Mouse (Mus musculus) adrenal gland, postnatal 14 days (tissue): ENCODE measurements around the gene Nr2c2ap. TPM values are rescaled to one million over a fixed set of nuclear protein-coding genes. Genes with fewer than 3 reads are reported as not detected.

ENCODE experiments used
- DNase-seq: peaks from one replicate; pipeline ENCODE4 v3.0.0; 2021; ENCODE audit warnings: mixed read lengths
- microRNA-seq, 2 experiments: library from miRNA; unstranded; fragments of <30 nt; microRNA quantifications; one replicate each; pipeline ENCODE4 v1.2.0; 2021
- total RNA-seq: library from RNA; stranded (reverse); gene quantifications from 2 replicates; pipeline ENCODE4 v1.2.3, GENCODE M21; 2021

Gene Nr2c2ap
- total RNA-seq, 1 experiment from 2014 or later = 15.0 TPM

- no peak for DNase-seq
These were observed 28.9 kb downstream of the Nr2c2ap start for GRCm38 (mm10) chr8:70160015-70160414.

GRCm38 (mm10) chr8:70163316-70163715, 32.2 kb downstream of the Nr2c2ap start:
- DNase-seq = no peak

GRCm38 (mm10) chr8:70166504-70167110, 35.5 kb downstream of the Nr2c2ap start:
- peak; percentile 86 for DNase-seq

- DNase-seq = no peak
These were observed 39.0 kb downstream of the Nr2c2ap start for GRCm38 (mm10) chr8:70170116-70170515.

GRCm38 (mm10) chr8:70170748-70171147, 39.6 kb downstream of the Nr2c2ap start:
- DNase-seq = no peak

GRCm38 (mm10) chr8:70171240-70171639, 40.1 kb downstream of the Nr2c2ap start:
- DNase-seq = no peak

- peak; percentile 95 for DNase-seq
These were observed 41.0 kb downstream of the Nr2c2ap start, which contains the start of gene Tmem161a for GRCm38 (mm10) chr8:70172043-70172681. Gene Tmem161a (plus strand): TSS chr8:70172356.

- DNase-seq = no peak
These were observed 42.2 kb downstream of the Nr2c2ap start for GRCm38 (mm10) chr8:70173320-70173719.

- DNase-seq = no peak
These were observed 42.9 kb downstream of the Nr2c2ap start for GRCm38 (mm10) chr8:70174079-70174478.

- no peak for DNase-seq
These were observed 47.1 kb downstream of the Nr2c2ap start for GRCm38 (mm10) chr8:70178231-70178630.

GRCm38 (mm10) chr8:70179082-70179481, 47.9 kb downstream of the Nr2c2ap start:
- DNase-seq = no peak

- DNase-seq = no peak
These were observed 50.2 kb downstream of the Nr2c2ap start for GRCm38 (mm10) chr8:70181212-70181902.

GRCm38 (mm10) chr8:70181903-70182252, 50.7 kb downstream of the Nr2c2ap start:
- DNase-seq = no peak

- peak; percentile 53 for DNase-seq
These were observed 52.1 kb downstream of the Nr2c2ap start for GRCm38 (mm10) chr8:70183194-70183593.

Small RNAs within 50 kb of the gene (microRNA-seq; reads per million reads assigned to microRNA genes)
- gene Mir7066 = 0 reads per million in 2 experiments

Other genes with a start within 250 kb of the Nr2c2ap start
- gene Cilp2, start 243.6 kb upstream of the Nr2c2ap start, total RNA-seq = 0.07 and 0.15 TPM in 2 replicates
- gene Tssk6, start 229.1 kb upstream of the Nr2c2ap start, total RNA-seq = 0.83 and 0.85 TPM in 2 replicates
- gene Ndufa13, start 228.8 kb upstream of the Nr2c2ap start, total RNA-seq = 239 and 250 TPM in 2 replicates
- 5.7 and 6.7 TPM in 2 replicates for gene Yjefn3, start 228.6 kb upstream of the Nr2c2ap start, total RNA-seq
- 105 and 111 TPM in 2 replicates for gene Gatad2a, start 134.9 kb upstream of the Nr2c2ap start, total RNA-seq
- gene Mau2, start 88.6 kb upstream of the Nr2c2ap start, total RNA-seq = 54.0 and 60.3 TPM in 2 replicates
- gene Sugp1, start 88.5 kb upstream of the Nr2c2ap start, total RNA-seq = 26.2 and 31.8 TPM in 2 replicates
- 0.98 and 4.2 TPM in 2 replicates for gene Tm6sf2, start 58.4 kb upstream of the Nr2c2ap start, total RNA-seq
- gene Hapln4, start 47.9 kb upstream of the Nr2c2ap start, total RNA-seq = 0.30 and 0.48 TPM in 2 replicates
- gene Ncan, start 10.5 kb upstream of the Nr2c2ap start, total RNA-seq = 0.41 and 0.67 TPM in 2 replicates
- gene Rfxank, start 7.8 kb downstream of the Nr2c2ap start, total RNA-seq = 16.9 and 18.8 TPM in 2 replicates
- gene Borcs8, start 8.2 kb downstream of the Nr2c2ap start, total RNA-seq = 49.2 and 50.5 TPM in 2 replicates
- 0.41 and 0.56 TPM in 2 replicates for gene Mef2b, start 8.4 kb downstream of the Nr2c2ap start, total RNA-seq
- 48.9 and 50.7 TPM in 2 replicates for gene Tmem161a, start 41.0 kb downstream of the Nr2c2ap start, total RNA-seq
- gene Slc25a42, start 81.0 kb downstream of the Nr2c2ap start, total RNA-seq = 132 and 144 TPM in 2 replicates
- gene Sugp2, start 102.9 kb downstream of the Nr2c2ap start, total RNA-seq = 30.9 and 31.5 TPM in 2 replicates
- 11.3 and 13.4 TPM in 2 replicates for gene Armc6, start 103.1 kb downstream of the Nr2c2ap start, total RNA-seq
- gene Homer3, start 151.5 kb downstream of the Nr2c2ap start, total RNA-seq = 21.3 and 25.0 TPM in 2 replicates
- 49.2 and 71.3 TPM in 2 replicates for gene Ddx49, start 171.2 kb downstream of the Nr2c2ap start, total RNA-seq
- 215 and 222 TPM in 2 replicates for gene Cope, start 171.2 kb downstream of the Nr2c2ap start, total RNA-seq
- 1.9 and 2.9 TPM in 2 replicates for gene Cers1, start 184.4 kb downstream of the Nr2c2ap start, total RNA-seq
- 0.41 and 1.2 TPM in 2 replicates for gene Gdf1, start 198.5 kb downstream of the Nr2c2ap start, total RNA-seq
- 64.0 and 64.4 TPM in 2 replicates for gene Upf1, start 221.9 kb downstream of the Nr2c2ap start, total RNA-seq
- 1.4 TPM in 1 of 2 replicates, not detected in the other for gene Comp, start 242.2 kb downstream of the Nr2c2ap start, total RNA-seq